Mouse (Mus musculus): ENCODE measurements at regions not wholly inside any gene's neighbourhood (a gene's known extent, or its start where the extent isn't known, plus 50 kb on each side); places are given as distances from the start of the nearest gene placed in this dataset.

DNA sequence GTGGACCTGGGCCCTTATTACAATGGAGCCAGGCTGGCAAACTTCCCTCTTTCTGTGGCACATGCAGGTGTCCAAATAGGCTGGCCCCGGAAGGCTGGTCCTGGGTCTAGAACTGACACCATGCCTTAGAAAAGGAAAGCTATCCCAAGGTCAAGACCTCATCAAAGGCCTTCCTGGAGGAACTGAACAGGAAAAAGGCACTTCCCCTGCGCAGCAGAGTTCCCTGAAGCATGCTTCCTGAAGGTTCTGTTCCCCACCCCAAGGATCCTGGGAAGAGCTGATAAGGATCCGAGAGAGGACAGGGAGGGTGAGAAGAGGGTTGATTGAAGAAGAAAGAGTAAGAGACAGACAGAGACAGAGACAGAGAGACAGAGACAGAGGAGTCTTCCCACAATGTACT, 204.0 kb downstream of the Bcor start:
- TF ChIP-seq CTCF (conservative IDR thresholded peaks at IDR 0.05; ENCODE audit: low read length) = no peak
- TF ChIP-seq NANOG (IDR thresholded peaks at IDR 0.05; ENCODE audit: borderline replicate concordance, low read length) = no peak
- no peak for TF ChIP-seq POU5F1 (IDR thresholded peaks at IDR 0.05; ENCODE audit: borderline replicate concordance, low read length)
- Histone ChIP-seq H3K4me1 (replicated peaks; ENCODE audit: low read depth, low read length) (peaks cover 60% of the 10 kb centered on the region), H3K4me3 (replicated peaks; ENCODE audit: low read length) (no peak overlapping the region), H3K9me3 (ENCODE audit: low read length) (peaks cover 14% of the 10 kb centered on the region), H3K27me3 (ENCODE audit: insufficient read depth, low read length) (no peaks in the 10 kb centered on the region), H3K36me3 (ENCODE audit: insufficient read depth, low read length) (no peaks in the 10 kb centered on the region)

DNA sequence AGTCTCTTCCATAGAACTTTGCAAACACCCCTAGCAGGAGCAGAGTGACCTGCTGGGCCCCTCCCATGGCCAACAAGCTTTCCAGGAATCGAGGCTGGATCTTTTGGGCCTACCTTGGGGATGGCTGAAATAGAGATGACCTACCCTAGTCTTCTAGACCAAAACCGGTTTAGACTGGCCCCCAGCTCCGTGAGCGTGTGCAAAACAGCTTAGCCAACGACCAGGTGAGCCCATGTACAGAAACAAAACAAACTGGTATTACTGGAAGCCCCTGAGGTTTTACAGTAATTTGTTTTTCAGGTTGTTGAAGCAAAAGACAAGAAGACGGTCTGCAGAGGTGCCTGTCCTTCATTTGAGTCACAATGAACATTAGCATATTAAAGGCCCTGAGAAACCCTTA, 203.1 kb downstream of the Bcor start:
- H3K27me3 ChIP-seq (ENCODE audit: insufficient read depth, low read length) = no peaks in the 10 kb centered on the region
- no peak overlapping the region for H3K4me3 ChIP-seq (replicated peaks; ENCODE audit: low read length)
- no peaks in the 10 kb centered on the region for H3K36me3 ChIP-seq (ENCODE audit: insufficient read depth, low read length)
- no peak for TF ChIP-seq NANOG (IDR thresholded peaks at IDR 0.05; ENCODE audit: borderline replicate concordance, low read length)
- TF ChIP-seq CTCF (conservative IDR thresholded peaks at IDR 0.05; ENCODE audit: low read length) = no peak
- no peak for TF ChIP-seq POU5F1 (IDR thresholded peaks at IDR 0.05; ENCODE audit: borderline replicate concordance, low read length)
- peaks cover 14% of the 10 kb centered on the region for H3K9me3 ChIP-seq (ENCODE audit: low read length)
- peaks cover 54% of the 10 kb centered on the region for H3K4me1 ChIP-seq (replicated peaks; ENCODE audit: low read depth, low read length)

DNA sequence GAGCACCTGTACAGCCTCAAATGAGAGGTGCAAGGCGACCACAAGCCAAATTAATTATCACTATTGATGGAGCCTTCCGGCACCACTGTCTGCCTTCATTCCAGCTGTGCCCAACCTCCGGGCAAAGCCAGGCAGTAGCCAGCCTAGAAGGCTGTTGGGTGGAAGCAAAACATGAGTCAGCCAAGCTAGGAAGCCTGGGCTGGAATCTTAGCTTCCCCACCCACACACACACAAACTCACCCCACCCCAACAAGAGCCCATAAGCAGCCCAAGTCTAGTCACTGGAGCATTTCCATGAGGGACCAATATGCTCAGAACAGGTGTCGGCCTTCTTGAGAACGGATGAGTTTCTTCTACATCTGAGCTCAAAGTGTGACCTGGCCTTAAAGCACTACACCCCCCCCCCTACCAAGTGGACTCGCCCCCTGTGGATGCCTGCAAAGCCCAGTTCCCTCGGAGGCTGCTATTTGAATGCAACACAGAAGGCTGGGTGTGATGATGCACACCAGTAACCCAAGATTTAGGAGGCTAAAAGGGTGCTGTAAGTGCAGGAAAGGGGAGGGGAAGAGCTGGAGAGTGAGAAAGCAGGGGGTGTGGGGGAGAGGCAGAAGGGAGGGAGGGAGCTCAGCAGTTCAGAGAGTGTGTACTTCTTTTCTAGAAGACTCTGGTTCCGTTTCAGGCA, 200.1 kb downstream of the Bcor start:
- H3K4me1 ChIP-seq (replicated peaks; ENCODE audit: low read depth, low read length) = peaks cover 42% of the 10 kb centered on the region
- no peaks in the 10 kb centered on the region for H3K27me3 ChIP-seq (ENCODE audit: insufficient read depth, low read length)
- H3K4me3 ChIP-seq (replicated peaks; ENCODE audit: low read length) = no peak overlapping the region
- TF ChIP-seq NANOG (IDR thresholded peaks at IDR 0.05; ENCODE audit: borderline replicate concordance, low read length) (no peak), CTCF (conservative IDR thresholded peaks at IDR 0.05; ENCODE audit: low read length) (no peak), POU5F1 (IDR thresholded peaks at IDR 0.05; ENCODE audit: borderline replicate concordance, low read length) (no peak)
- H3K9me3 ChIP-seq (ENCODE audit: low read length) = peaks cover 10% of the 10 kb centered on the region
- H3K36me3 ChIP-seq (ENCODE audit: insufficient read depth, low read length) = no peaks in the 10 kb centered on the region

GRCm38 (mm10) chrX:11961350-11961749, 198.8 kb downstream of the Bcor start:
- Histone ChIP-seq H3K9me3 (ENCODE audit: low read length) (peaks cover 10% of the 10 kb centered on the region), H3K27me3 (ENCODE audit: insufficient read depth, low read length) (no peaks in the 10 kb centered on the region), H3K36me3 (ENCODE audit: insufficient read depth, low read length) (no peaks in the 10 kb centered on the region), H3K4me1 (replicated peaks; ENCODE audit: low read depth, low read length) (peaks cover 30% of the 10 kb centered on the region), H3K4me3 (replicated peaks; ENCODE audit: low read length) (no peak overlapping the region)
- TF ChIP-seq CTCF (conservative IDR thresholded peaks at IDR 0.05; ENCODE audit: low read length) = no peak
- TF ChIP-seq NANOG (IDR thresholded peaks at IDR 0.05; ENCODE audit: borderline replicate concordance, low read length) = no peak
- no peak for TF ChIP-seq POU5F1 (IDR thresholded peaks at IDR 0.05; ENCODE audit: borderline replicate concordance, low read length)

GRCm38 (mm10) chrX:11964428-11964827, 195.7 kb downstream of the Bcor start:
- Histone ChIP-seq H3K27me3 (ENCODE audit: insufficient read depth, low read length) (no peaks in the 10 kb centered on the region), H3K36me3 (ENCODE audit: insufficient read depth, low read length) (no peaks in the 10 kb centered on the region), H3K4me3 (replicated peaks; ENCODE audit: low read length) (no peak overlapping the region), H3K9me3 (ENCODE audit: low read length) (no peaks in the 10 kb centered on the region), H3K4me1 (replicated peaks; ENCODE audit: low read depth, low read length) (peaks cover 15% of the 10 kb centered on the region)
- no peak for TF ChIP-seq NANOG (IDR thresholded peaks at IDR 0.05; ENCODE audit: borderline replicate concordance, low read length)

DNA sequence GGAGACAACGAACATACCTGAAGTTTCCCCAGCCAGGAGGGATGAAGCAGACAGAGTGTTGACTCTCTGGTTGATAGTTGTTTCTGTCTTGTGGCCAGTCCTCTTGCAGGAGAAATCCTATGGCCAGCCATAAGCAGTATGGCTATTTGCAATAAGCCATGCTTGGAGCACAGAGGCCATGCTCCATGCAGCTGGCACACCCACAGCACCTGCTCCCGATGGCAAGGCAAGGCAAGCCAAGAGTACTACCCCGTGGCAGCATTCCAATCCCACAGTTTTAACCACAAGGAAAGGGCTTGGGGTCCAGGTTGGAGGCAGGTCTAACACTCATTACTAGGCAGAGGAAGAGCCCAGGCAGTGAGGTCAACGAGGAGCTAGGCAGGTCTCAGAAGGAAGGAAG, 181.5 kb downstream of the Bcor start:
- H3K36me3 ChIP-seq (ENCODE audit: insufficient read depth, low read length) = no peaks in the 10 kb centered on the region
- no peak for TF ChIP-seq CTCF (conservative IDR thresholded peaks at IDR 0.05; ENCODE audit: low read length)
- no peak for TF ChIP-seq NANOG (IDR thresholded peaks at IDR 0.05; ENCODE audit: borderline replicate concordance, low read length)
- TF ChIP-seq POU5F1 (IDR thresholded peaks at IDR 0.05; ENCODE audit: borderline replicate concordance, low read length) = no peak
- H3K27me3 ChIP-seq (ENCODE audit: insufficient read depth, low read length) = no peaks in the 10 kb centered on the region; the same call in 1 of the 2 replicates
- no peak overlapping the region for H3K4me3 ChIP-seq (replicated peaks; ENCODE audit: low read length)
- H3K9me3 ChIP-seq (ENCODE audit: low read length) = no peaks in the 10 kb centered on the region
- H3K4me1 ChIP-seq (replicated peaks; ENCODE audit: low read depth, low read length) = no peaks in the 10 kb centered on the region

DNA sequence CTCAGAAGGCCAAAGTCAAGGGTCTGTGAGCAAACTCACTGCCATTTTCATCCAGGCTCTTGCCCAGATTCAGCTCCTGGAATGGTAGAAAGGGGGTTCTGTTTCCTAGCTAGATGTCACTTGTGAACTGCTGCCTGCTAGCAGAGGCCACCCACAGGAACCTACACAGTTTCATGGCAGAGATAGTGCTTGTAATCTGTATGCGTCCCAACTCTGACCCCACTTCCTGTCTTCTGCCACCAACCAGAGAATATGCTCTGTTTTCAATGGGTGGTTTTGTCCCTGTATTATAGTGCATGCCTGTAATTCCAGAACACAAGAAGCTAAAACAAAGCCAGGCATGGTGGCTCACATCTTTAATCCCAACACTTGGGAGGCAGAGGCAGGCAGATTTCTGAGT, 176.9 kb downstream of the Bcor start:
- Histone ChIP-seq H3K36me3 (ENCODE audit: insufficient read depth, low read length) (no peaks in the 10 kb centered on the region), H3K4me1 (replicated peaks; ENCODE audit: low read depth, low read length) (no peaks in the 10 kb centered on the region), H3K27me3 (ENCODE audit: insufficient read depth, low read length) (peaks cover 4% of the 10 kb centered on the region; the same call in 1 of the 2 replicates), H3K4me3 (replicated peaks; ENCODE audit: low read length) (no peak overlapping the region), H3K9me3 (ENCODE audit: low read length) (no peaks in the 10 kb centered on the region)
- no peak for TF ChIP-seq POU5F1 (IDR thresholded peaks at IDR 0.05; ENCODE audit: borderline replicate concordance, low read length)
- no peak for TF ChIP-seq NANOG (IDR thresholded peaks at IDR 0.05; ENCODE audit: borderline replicate concordance, low read length)
